Mouse (Mus musculus): ENCODE data around the gene Dennd4a. TPM values are rescaled to one million over a fixed set of nuclear protein-coding genes. Genes with fewer than 3 reads are reported as not detected.

Dennd4a gene
- polyA plus RNA-seq, 2 experiments from 2014 or later: 16.9 to 19.3 TPM

Other genes starting within 250 kb of the Dennd4a start
- gene Rab11a, start 73.6 kb upstream of the Dennd4a start, polyA plus RNA-seq (2017; shearing (Covaris generic)): 100 to 1,000 TPM; 204 to 248 TPM
- under 1 TPM; 0.14 to 0.15 TPM for gene Slc24a1, start 140.3 kb downstream of the Dennd4a start, polyA plus RNA-seq (2017; shearing (Covaris generic))
- gene Ints14, start 149.6 kb downstream of the Dennd4a start, polyA plus RNA-seq (2017; shearing (Covaris generic)): 10 to 100 TPM; 33.5 to 43.9 TPM
- 100 to 1,000 TPM; 104 to 106 TPM for gene Hacd3, start 210.4 kb downstream of the Dennd4a start, polyA plus RNA-seq (2017; shearing (Covaris generic))
- gene Dpp8, start 221.1 kb downstream of the Dennd4a start, polyA plus RNA-seq (2017; shearing (Covaris generic)): 10 to 100 TPM; 23.4 to 29.2 TPM